Mouse (Mus musculus) spleen, adult 10 weeks (tissue): ENCODE data around the gene Cnn2. TPM values are rescaled to one million over a fixed set of nuclear protein-coding genes. Genes with fewer than 3 reads are reported as not detected.

Source experiments
- polyA plus RNA-seq: library from polyadenylated mRNA; stranded (reverse); fragments of 350-450 nt; fragmentation: Illumina TruSeq; extraction: RNeasy Lipid Tissue Mini Kit (QIAGEN cat#74804); gene quantifications from one replicate; pipeline ENCODE4 v1.2.3, GENCODE M21; 2015; ENCODE audit warnings: low replicate concordance; ENCODE audit not compliant: insufficient read depth

The Cnn2 gene
- 160 TPM for polyA plus RNA-seq

GRCm38 (mm10) chr10:79988506-79989271 is at the start of gene Cnn2:
Cnn2 (plus strand) TSS chr10:79988584.

GRCm38 (mm10) chr10:79959847-79960601 is 28.4 kb upstream of the Cnn2 start, which contains the start of gene Wdr18:
Wdr18 (plus strand) TSS chr10:79960152.

GRCm38 (mm10) chr10:79970415-79971182 is 17.8 kb upstream of the Cnn2 start, which contains the start of gene Grin3b:
Grin3b (plus strand) TSS chr10:79970715.

GRCm38 (mm10) chr10:79984195-79984816 is 4.1 kb upstream of the Cnn2 start, which contains the start of gene Tmem259:
Tmem259 (minus strand) TSS chr10:79984330.

GRCm38 (mm10) chr10:79996272-79997033 is 8.1 kb downstream of the Cnn2 start, which contains the start of gene Abca7:
Abca7 (plus strand) TSS chr10:79996494.

GRCm38 (mm10) chr10:80016511-80016910 is 28.1 kb downstream of the Cnn2 start, which contains the start of gene Arhgap45:
Arhgap45 (plus strand) TSS chr10:80016653.

GRCm38 (mm10) chr10:80039559-80039979 is 51.2 kb downstream of the Cnn2 start, which contains the start of gene Polr2e:
Polr2e (minus strand) TSS chr10:80039795.

Other genes starting within 250 kb of the Cnn2 start
- 16.0 TPM for gene Polrmt, start 242.0 kb upstream of the Cnn2 start, polyA plus RNA-seq
- not detected for gene Fgf22, start 233.5 kb upstream of the Cnn2 start, polyA plus RNA-seq
- 5.5 TPM for gene Rnf126, start 221.6 kb upstream of the Cnn2 start, polyA plus RNA-seq
- gene Fstl3, start 211.3 kb upstream of the Cnn2 start, polyA plus RNA-seq, result 1.2 TPM
- 0.25 TPM for gene Prss57, start 197.6 kb upstream of the Cnn2 start, polyA plus RNA-seq
- 3.1 TPM for gene Palm, start 195.0 kb upstream of the Cnn2 start, polyA plus RNA-seq
- not detected for gene Misp, start 167.6 kb upstream of the Cnn2 start, polyA plus RNA-seq
- 156 TPM for gene Ptbp1, start 134.2 kb upstream of the Cnn2 start, polyA plus RNA-seq
- gene Prtn3, start 114.1 kb upstream of the Cnn2 start, polyA plus RNA-seq, result not detected
- 0.47 TPM for gene Plppr3, start 114.0 kb upstream of the Cnn2 start, polyA plus RNA-seq
- 0.35 TPM for gene Elane, start 102.3 kb upstream of the Cnn2 start, polyA plus RNA-seq
- 1.0 TPM for gene Cfd, start 97.7 kb upstream of the Cnn2 start, polyA plus RNA-seq
- 3.4 TPM for gene Med16, start 79.7 kb upstream of the Cnn2 start, polyA plus RNA-seq
- gene Gm26602, start 77.7 kb upstream of the Cnn2 start, polyA plus RNA-seq, result not detected
- gene Kiss1r, start 71.6 kb upstream of the Cnn2 start, polyA plus RNA-seq, result 0.33 TPM
- 52.3 TPM for gene R3hdm4, start 67.4 kb upstream of the Cnn2 start, polyA plus RNA-seq
- gene Arid3a, start 61.5 kb upstream of the Cnn2 start, polyA plus RNA-seq, result 8.9 TPM
- 10.6 TPM for gene Wdr18, start 28.4 kb upstream of the Cnn2 start, polyA plus RNA-seq
- gene Grin3b, start 17.9 kb upstream of the Cnn2 start, polyA plus RNA-seq, result not detected
- 23.2 TPM for gene Tmem259, start 4.3 kb upstream of the Cnn2 start, polyA plus RNA-seq
- 10.9 TPM for gene Abca7, start 7.9 kb downstream of the Cnn2 start, polyA plus RNA-seq
- gene Arhgap45, start 28.1 kb downstream of the Cnn2 start, polyA plus RNA-seq, result 93.1 TPM
- 19.3 TPM for gene Polr2e, start 51.2 kb downstream of the Cnn2 start, polyA plus RNA-seq
- gene Gpx4, start 58.6 kb downstream of the Cnn2 start, polyA plus RNA-seq, result 128 TPM
- 22.6 TPM for gene Sbno2, start 117.0 kb downstream of the Cnn2 start, polyA plus RNA-seq
- gene Stk11, start 127.2 kb downstream of the Cnn2 start, polyA plus RNA-seq, result 58.7 TPM
- 23.7 TPM for gene Atp5d, start 150.0 kb downstream of the Cnn2 start, polyA plus RNA-seq
- 1.2 TPM for gene Cbarp, start 152.3 kb downstream of the Cnn2 start, polyA plus RNA-seq
- 29.3 TPM for gene Midn, start 159.7 kb downstream of the Cnn2 start, polyA plus RNA-seq
- 81.8 TPM for gene Cirbp, start 177.4 kb downstream of the Cnn2 start, polyA plus RNA-seq
- gene 1600002K03Rik, start 184.4 kb downstream of the Cnn2 start, polyA plus RNA-seq, result 13.5 TPM
- 0.35 TPM for gene Efna2, start 190.9 kb downstream of the Cnn2 start, polyA plus RNA-seq
- 40.2 TPM for gene Mum1, start 237.8 kb downstream of the Cnn2 start, polyA plus RNA-seq